Mouse (Mus musculus): ENCODE results near the gene Metap2.
A peak's percentile ranks its signal among the peaks of the same experiment; 100 is the strongest.

Metap2 gene

GRCm38 (mm10) chr10:93909811-93910446 is 13.0 kb upstream of the Metap2 start:
- no peak for DNase-seq (ENCODE audit: low spot score)

- no peak for DNase-seq (ENCODE audit: low spot score)
These were observed 12.1 kb upstream of the Metap2 start for GRCm38 (mm10) chr10:93909015-93909414.

- no peak for DNase-seq (ENCODE audit: low spot score)
These were observed 11.6 kb upstream of the Metap2 start for GRCm38 (mm10) chr10:93908540-93908939.

GRCm38 (mm10) chr10:93907376-93907775 is 10.5 kb upstream of the Metap2 start:
- no peak for DNase-seq (ENCODE audit: low spot score)

GRCm38 (mm10) chr10:93899907-93900306 is 3.0 kb upstream of the Metap2 start:
- no peak for DNase-seq (ENCODE audit: low spot score)

GRCm38 (mm10) chr10:93899303-93899702 is 2.4 kb upstream of the Metap2 start:
- DNase-seq (ENCODE audit: low spot score) = no peak

- no peak for DNase-seq (ENCODE audit: low spot score)
These were observed 4.3 kb downstream of the Metap2 start for GRCm38 (mm10) chr10:93892551-93892950.

GRCm38 (mm10) chr10:93891031-93891430 is 5.9 kb downstream of the Metap2 start:
- DNase-seq (ENCODE audit: low spot score) = no peak

GRCm38 (mm10) chr10:93890565-93890964 is 6.3 kb downstream of the Metap2 start:
- no peak for DNase-seq (ENCODE audit: low spot score)

GRCm38 (mm10) chr10:93889976-93890375 is 6.9 kb downstream of the Metap2 start:
- DNase-seq (ENCODE audit: low spot score) = no peak

- DNase-seq (ENCODE audit: low spot score) = peak; percentile 74
These were observed 7.3 kb downstream of the Metap2 start for GRCm38 (mm10) chr10:93889579-93889950.

- no peak for DNase-seq (ENCODE audit: low spot score)
These were observed 7.8 kb downstream of the Metap2 start for GRCm38 (mm10) chr10:93888935-93889578.

- no peak for DNase-seq (ENCODE audit: low spot score)
These were observed 8.3 kb downstream of the Metap2 start for GRCm38 (mm10) chr10:93888590-93888934.

- DNase-seq (ENCODE audit: low spot score) = no peak
These were observed 10.9 kb downstream of the Metap2 start for GRCm38 (mm10) chr10:93885839-93886477.

- no peak for DNase-seq (ENCODE audit: low spot score)
These were observed 14.0 kb downstream of the Metap2 start for GRCm38 (mm10) chr10:93882738-93883364.

- no peak for DNase-seq (ENCODE audit: low spot score)
These were observed 15.0 kb downstream of the Metap2 start for GRCm38 (mm10) chr10:93881918-93882317.

GRCm38 (mm10) chr10:93878732-93879131 is 18.2 kb downstream of the Metap2 start:
- DNase-seq (ENCODE audit: low spot score) = no peak

- no peak for DNase-seq (ENCODE audit: low spot score)
These were observed 20.1 kb downstream of the Metap2 start for GRCm38 (mm10) chr10:93876772-93877171.

GRCm38 (mm10) chr10:93868886-93869285 is 28.0 kb downstream of the Metap2 start:
- no peak for DNase-seq (ENCODE audit: low spot score)

GRCm38 (mm10) chr10:93868401-93868800 is 28.5 kb downstream of the Metap2 start:
- no peak for DNase-seq (ENCODE audit: low spot score)

- no peak for DNase-seq (ENCODE audit: low spot score)
These were observed 40.8 kb downstream of the Metap2 start for GRCm38 (mm10) chr10:93856095-93856494.

GRCm38 (mm10) chr10:93855126-93855525 is 41.8 kb downstream of the Metap2 start:
- no peak for DNase-seq (ENCODE audit: low spot score)

GRCm38 (mm10) chr10:93846706-93847105 is 50.2 kb downstream of the Metap2 start:
- no peak for DNase-seq (ENCODE audit: low spot score)
